Mouse (Mus musculus): ENCODE data around the gene P2ry6.

Gene P2ry6

GRCm38 (mm10) chr7:100911246-100911770 is 63.1 kb downstream of the P2ry6 start:
- no peak for DNase-seq

DNA sequence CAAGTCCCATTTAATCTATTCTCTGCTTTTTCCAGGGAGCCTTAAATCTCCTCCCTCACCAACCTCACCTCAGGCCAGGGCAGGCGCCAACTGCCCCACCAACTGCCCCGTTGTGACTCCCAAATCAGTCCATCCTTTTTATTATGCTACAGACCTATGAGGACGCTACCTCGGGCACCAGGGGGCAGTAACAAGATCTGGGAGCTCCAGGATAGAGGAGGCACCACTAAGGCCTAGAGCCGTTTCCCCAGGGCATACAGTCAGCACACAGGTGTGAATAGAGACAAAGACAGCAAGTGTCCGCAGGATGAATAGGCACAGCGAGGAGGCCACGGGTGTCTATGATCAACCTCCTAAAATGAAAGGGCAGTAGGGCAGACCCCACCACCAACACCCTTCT is 65.9 kb downstream of the P2ry6 start:
- DNase-seq, result peak in 1 of 2 experiments; percentile 37

GRCm38 (mm10) chr7:100908061-100908460 is 66.4 kb downstream of the P2ry6 start:
- no peak for DNase-seq

GRCm38 (mm10) chr7:100907231-100907630 is 67.2 kb downstream of the P2ry6 start:
- DNase-seq, result peak; percentile 83 to 85

DNA sequence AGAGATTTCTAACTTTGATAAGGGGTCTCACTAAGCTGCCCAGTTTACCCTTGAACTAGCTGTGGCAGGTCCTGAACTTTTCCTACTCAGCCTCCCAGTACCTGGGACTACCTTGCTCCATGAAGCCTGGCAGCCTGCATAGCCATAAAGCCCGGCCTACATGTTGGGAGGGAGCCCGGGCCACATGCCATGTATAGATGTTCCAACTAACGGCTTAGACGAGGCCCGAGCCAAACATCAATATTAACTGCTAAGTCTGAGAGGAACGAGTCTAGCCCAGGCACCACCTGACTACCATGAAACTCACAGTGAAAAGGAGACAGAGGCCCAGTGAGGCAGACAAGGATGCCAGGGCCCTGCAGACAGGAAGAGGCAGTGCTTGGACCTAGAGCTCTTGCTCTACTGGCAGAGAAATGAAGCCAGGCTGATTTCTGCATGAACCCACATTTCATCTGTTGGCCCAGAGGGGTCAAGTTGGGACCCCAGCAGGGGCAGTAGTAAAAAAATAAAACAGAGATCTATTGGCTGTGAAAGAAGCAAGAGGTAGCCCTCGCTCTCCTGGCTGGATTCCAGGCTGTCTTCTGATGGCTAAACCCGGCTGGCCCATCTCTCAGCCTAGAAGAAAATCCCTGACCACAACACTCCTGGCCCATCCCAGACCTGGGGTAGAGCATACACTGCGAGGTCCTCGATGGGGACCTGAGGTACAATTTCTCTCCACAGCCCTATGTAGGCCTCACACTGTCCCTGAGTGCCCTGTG is 68.2 kb downstream of the P2ry6 start:
- no peak for DNase-seq

- DNase-seq, result no peak
These were observed 69.4 kb downstream of the P2ry6 start for GRCm38 (mm10) chr7:100905037-100905436.

- DNase-seq, result no peak
These were observed 69.8 kb downstream of the P2ry6 start for GRCm38 (mm10) chr7:100904612-100905011.

DNA sequence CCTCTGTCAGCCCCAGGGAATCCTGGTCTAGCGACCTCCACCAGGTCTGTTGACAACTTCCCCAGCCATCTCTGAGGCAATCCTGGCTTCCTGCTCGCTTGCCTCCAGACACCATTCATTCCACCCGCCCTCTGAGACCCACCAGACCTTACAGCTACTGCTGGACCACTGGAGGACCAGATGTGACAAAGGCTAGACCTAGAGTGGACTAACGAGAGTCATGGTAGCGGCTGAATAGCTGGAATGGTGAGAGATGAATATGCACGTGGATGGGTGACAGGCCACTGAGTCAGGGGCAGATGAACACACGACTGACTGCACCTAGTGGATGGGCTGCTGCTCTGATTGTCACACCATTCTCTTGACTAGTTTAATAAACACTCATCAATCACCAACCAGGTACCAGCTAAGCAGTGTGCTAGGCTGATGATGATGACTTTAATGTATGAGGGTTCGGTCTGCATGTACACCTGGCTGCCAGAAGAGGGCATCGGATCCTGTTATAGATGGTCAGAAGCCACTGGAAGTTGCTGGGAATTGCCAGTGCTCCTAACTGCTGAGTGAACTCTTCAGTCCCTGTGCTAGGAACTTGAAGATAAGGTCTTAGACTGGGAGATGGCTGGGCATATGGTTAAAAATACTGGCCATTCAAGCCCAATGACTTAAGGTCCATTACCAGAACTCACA is 71.9 kb downstream of the P2ry6 start:
- no peak for DNase-seq

- DNase-seq, result no peak
These were observed 76.6 kb downstream of the P2ry6 start for GRCm38 (mm10) chr7:100897828-100898227.

- DNase-seq, result no peak
These were observed 79.6 kb downstream of the P2ry6 start for GRCm38 (mm10) chr7:100894833-100895226.

GRCm38 (mm10) chr7:100894057-100894832 is 80.2 kb downstream of the P2ry6 start:
- DNase-seq, result peak in 1 of 2 experiments; percentile 31

- DNase-seq, result no peak
These were observed 81.0 kb downstream of the P2ry6 start for GRCm38 (mm10) chr7:100893249-100894056.
